Mouse (Mus musculus) heart, postnatal 0 days (tissue): Measurements from ENCODE around the gene Fez2.

Source experiments
- CTCF ChIP-seq: IDR thresholded peaks from 2 replicates; pipeline ENCODE4 v1.5.1; 2016; ENCODE audit warnings: antibody characterized with exemption, control low read depth, low read depth
- EP300 ChIP-seq: IDR thresholded peaks from 2 replicates; pipeline ENCODE4 v1.6.1; 2016; ENCODE audit warnings: antibody characterized with exemption, low read depth

GRCm38 (mm10) chr17:78370445-78370844 lies 47.5 kb downstream of the Fez2 start:
- TF ChIP-seq CTCF (peak; percentile 58), EP300 (no peak)
